Mouse (Mus musculus) left cerebral cortex, postnatal 10 days (tissue): ENCODE data around the gene Cd47. TPM values are rescaled to one million over a fixed set of nuclear protein-coding genes. Genes with fewer than 3 reads are reported as not detected.

Experiments used
- DNase-seq, 2 experiments: peaks; one replicate each; pipeline ENCODE4 v3.0.0; 2021 to 2022; ENCODE audit warnings: low spot score in 2 of 2, mixed read lengths in 1 of 2; ENCODE audit errors: extremely low spot score in 1 of 2
- intact Hi-C: fragments of 180-260 bp; cut with DNase I; formaldehyde crosslinking; loops from one replicate; pipeline ENCODE4 v1.15.1; 2025
- total RNA-seq, 2 experiments: library from RNA; stranded (reverse); gene quantifications; 2 replicates each; pipeline ENCODE4 v1.2.3; 2021

Cd47 gene
- total RNA-seq, 2 experiments from 2014 or later, result 294 to 300 TPM

- DNase-seq, result no peak
- intact Hi-C loops, result no loop called here
Measured at GRCm38 (mm10) chr16:49936008-49936443, 135.7 kb downstream of the Cd47 start.

- intact Hi-C loops, result no loop called here
- DNase-seq, result no peak
Measured at GRCm38 (mm10) chr16:49936793-49937192, 136.5 kb downstream of the Cd47 start.

DNA sequence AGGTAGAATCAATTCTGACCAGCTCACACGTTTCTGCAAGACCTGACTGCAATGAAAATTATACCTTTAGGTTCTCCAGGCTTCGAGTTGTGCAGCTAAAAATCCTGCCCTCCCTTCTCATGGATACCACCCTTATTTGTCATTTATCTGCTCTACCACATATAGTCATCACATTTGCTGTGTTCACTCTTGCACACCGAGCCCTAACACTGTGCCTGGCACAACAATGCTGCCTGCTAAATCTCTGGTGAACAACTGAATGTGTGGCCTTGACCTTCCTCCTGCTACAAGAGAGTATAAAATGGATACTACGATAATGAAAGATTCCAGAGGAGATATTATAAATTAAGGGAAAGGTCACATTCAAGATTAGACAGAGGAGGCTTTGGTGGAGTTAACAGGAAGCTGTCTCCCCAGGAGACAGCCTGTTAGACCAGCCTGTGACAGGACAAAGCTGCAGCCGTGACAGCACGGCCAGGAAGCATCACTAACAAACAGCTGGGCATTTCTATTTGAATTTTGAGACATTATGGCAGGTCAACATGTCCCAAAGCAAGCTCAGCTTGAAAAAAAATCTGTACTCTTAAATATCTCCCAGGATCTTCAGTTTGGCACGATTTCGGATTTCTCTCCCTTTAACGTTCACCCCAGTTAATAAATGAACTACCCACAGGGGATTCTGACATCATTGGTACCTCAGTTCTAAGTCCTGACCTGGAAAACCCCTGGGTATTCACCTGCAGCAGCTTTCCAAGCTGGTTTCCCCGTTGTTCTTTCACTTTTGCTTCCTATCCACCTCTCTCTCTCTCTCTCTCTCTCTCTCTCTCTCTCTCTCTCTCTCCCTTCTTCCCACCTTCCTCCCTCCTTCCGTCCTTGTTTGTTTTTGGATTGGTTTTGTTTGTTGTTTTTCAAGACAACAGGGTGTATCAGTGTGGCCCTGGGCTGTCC lies 137.2 kb downstream of the Cd47 start:
- intact Hi-C loops, result no loop called here
- DNase-seq, result no peak

DNA sequence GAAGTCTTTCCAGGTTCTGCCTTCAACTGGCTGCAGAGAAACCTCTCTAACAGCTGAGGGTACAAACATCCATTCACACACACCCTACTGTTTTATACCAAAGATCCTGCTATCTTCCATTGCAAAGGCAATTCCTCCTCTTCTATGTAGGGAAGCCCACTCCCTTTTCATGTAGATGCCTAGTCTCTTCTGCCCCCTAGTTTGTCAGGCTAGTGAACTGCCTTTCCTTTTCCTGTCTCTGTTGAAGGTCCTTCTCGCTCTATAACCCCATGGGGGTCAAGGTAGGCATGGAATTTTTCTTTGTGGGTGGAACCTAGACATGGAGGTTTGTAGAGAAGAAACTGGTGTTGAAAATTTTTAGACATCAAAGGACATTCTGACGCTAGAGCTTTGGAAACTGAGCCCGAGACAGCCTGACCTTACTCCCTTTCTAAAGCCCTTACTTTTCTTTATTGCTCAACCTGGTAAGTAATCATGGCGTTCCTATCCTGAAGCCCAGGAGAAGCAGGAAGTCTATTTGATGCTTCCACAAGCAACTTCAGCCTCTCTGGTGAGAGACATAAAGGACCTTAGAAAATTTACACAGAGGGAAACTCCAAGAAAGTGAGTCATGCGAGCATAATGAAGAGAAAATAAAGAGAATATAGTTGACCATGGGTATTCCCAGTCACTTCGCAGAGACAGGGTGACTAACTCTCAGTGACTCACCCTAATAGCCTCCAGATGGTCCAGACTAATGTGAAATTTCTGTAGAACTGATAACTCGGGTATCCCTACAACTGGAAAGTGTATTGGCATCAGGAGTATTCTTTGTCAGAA lies 138.4 kb downstream of the Cd47 start:
- intact Hi-C loops, result no loop called here

GRCm38 (mm10) chr16:49939376-49939775 lies 139.0 kb downstream of the Cd47 start:
- DNase-seq, result no peak
- intact Hi-C loops, result no loop called here

More for the DNA sequence above, 138.4 kb downstream of the Cd47 start:
- no peak for DNase-seq

- DNase-seq, result no peak
- intact Hi-C loops, result no loop called here
Measured at GRCm38 (mm10) chr16:49940473-49940872, 140.1 kb downstream of the Cd47 start.

DNA sequence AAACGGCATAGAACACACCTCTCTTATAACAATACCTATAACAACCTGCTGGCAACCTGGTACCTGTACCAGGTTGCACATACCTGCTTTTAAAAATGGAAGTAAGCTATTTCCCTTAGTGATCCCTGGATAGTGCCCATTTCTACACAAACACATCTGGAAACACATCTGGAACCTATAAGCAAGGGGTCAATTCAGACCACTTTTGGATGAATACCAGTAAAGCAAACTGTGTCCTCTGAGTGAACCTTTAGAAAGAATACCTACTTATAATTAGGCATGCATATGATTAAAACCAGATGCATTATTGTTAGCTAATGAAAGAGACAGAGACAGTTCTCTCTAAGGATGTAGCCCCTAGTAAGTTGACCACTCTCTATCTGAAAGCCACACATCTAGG lies 140.7 kb downstream of the Cd47 start:
- DNase-seq, result no peak
- intact Hi-C loops, result no loop called here

- DNase-seq, result no peak
- intact Hi-C loops, result no loop called here
Measured at GRCm38 (mm10) chr16:49943726-49944125, 143.4 kb downstream of the Cd47 start.

DNA sequence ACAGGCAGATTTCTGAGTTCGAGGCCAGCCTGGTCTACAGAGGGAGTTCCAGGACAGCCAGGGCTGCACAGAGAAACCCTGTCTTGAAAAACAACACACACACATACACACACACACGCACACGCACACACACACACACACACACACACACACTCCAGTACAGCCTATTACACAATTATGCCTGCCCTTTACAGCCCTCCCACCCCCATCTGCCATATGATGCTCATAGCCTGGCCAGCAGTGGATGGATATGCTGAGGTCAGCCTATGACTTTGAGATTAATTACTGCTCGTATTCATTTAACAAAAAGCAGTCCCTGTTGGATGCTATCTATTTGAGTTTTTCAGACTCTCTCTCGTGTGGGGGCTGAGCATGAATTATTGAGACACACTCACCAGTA lies 144.8 kb downstream of the Cd47 start:
- no peak for DNase-seq
- intact Hi-C loops, result no loop called here

GRCm38 (mm10) chr16:49947049-49947448 lies 146.7 kb downstream of the Cd47 start:
- no peak for DNase-seq
- intact Hi-C loops, result no loop called here

DNA sequence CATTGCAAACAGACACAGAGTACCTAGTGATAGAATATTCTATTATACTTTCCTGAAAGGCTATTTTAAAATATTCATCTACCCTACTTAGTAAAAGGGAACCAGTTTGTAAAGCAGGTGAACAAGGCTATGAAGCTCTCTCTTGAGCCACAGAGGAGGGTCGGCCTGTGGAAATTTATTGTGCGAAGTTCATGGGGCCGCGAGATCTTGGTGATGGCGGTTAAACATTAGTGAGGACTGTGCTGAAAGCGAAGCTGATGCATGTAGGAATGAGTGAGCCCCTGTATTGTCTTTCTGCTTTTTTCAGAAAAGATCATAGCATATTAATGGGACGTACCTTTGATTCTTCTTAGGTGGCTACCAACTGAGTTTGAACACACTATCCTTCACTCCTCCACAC lies 147.3 kb downstream of the Cd47 start:
- DNase-seq, result no peak
- intact Hi-C loops, result no loop called here

GRCm38 (mm10) chr16:49948287-49948686 lies 148.0 kb downstream of the Cd47 start:
- intact Hi-C loops, result no loop called here
- no peak for DNase-seq

DNA sequence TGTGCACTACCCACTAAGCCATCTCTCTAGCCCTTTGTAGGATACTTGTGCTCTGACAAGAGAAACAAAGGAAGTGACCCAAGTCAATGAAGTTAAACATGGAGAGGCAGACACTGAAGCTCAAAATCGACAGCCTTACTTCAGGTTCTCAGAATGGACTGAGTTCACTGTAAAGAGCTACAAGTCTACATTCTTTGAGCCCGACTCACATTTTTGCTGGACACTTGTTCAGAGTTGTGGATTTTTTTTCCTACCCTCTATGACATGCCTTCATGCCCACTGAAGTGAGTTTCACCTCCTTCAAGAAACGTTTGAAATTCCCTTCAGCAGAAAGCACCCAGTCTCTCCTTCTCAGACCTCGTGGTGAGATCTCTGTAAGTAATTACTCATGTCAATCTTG lies 148.9 kb downstream of the Cd47 start:
- intact Hi-C loops, result no loop called here
- no peak for DNase-seq

GRCm38 (mm10) chr16:49950340-49950739 lies 150.0 kb downstream of the Cd47 start:
- intact Hi-C loops, result no loop called here
- DNase-seq, result no peak

GRCm38 (mm10) chr16:49951288-49951691 lies 151.0 kb downstream of the Cd47 start:
- intact Hi-C loops, result no loop called here
- DNase-seq, result peak in 1 of 2 experiments; percentile 38

- no peak for DNase-seq
- intact Hi-C loops, result no loop called here
Measured at GRCm38 (mm10) chr16:49951925-49952523, 151.7 kb downstream of the Cd47 start.

GRCm38 (mm10) chr16:49953817-49954216 lies 153.5 kb downstream of the Cd47 start:
- no peak for DNase-seq
- intact Hi-C loops, result no loop called here

DNA sequence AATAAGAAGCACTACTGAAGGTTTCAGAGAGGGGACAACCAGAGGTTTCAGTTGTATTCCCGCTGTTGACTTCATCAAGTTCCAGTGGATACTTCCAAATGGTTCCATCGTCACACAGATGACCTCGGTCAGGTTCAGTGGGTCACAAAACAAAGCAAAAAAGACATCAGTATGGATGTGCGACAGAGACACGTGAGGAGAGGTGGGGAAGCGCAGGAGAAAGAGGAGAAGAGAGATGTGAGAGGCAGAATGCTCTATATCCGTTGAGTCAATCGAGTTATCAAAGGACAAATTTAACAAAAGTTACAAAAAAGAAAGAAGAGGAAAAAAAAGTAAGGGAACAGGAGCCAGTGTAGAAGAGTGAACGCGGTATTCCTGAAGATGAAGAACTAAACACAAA lies 154.6 kb downstream of the Cd47 start:
- intact Hi-C loops, result no loop called here
- DNase-seq, result no peak

DNA sequence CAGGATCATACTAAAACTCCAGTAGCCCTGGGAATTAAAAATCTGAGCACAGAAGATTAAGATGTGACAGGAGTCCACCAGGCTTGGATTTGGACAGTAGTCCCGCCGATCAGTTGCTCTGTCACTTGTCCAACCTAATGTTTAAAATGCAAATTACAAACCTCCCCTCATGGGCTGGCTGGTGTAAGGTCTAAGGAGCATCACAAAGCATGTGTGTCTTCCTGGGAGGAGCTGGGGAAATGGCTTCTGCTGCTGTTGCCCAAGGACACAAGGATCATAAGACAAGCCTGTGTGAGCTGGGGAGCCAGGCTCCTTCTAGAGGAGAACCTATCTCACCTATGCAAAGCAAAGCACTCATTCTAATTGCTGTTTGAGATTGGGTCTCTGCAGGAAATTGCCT lies 155.0 kb downstream of the Cd47 start:
- no peak for DNase-seq
- intact Hi-C loops, result no loop called here
